Mouse (Mus musculus): Measurements from ENCODE around the gene Ung.

GRCm38 (mm10) chr5:114153490-114153889 lies 23.3 kb downstream of the Ung start:
- TF ChIP-seq CTCF (IDR thresholded peaks at IDR 0.05; ENCODE audit: low read depth) (peak; percentile 55), EP300 (IDR thresholded peaks at IDR 0.05; ENCODE audit: low read depth) (no peak)

Measured in liver, postnatal 0 days (tissue).